Mouse (Mus musculus) G1E (cell line): ENCODE results near the gene Pbxip1. TPM values are rescaled to one million over a fixed set of nuclear protein-coding genes. Genes with fewer than 3 reads are reported as not detected.

Experiments
- ATAC-seq: 2 replicates; pipeline ENCODE4 v1.8.0; 2016; ENCODE audit warnings: mild to moderate bottlenecking; ENCODE audit not compliant: insufficient number of reproducible peaks, poor library complexity, low FRiP score, severe bottlenecking; ENCODE audit errors: extremely low read depth
- DNase-seq: peaks from one replicate; pipeline ENCODE4 v3.0.0; 2012; ENCODE audit warnings: low spot score
- H3K27me3 ChIP-seq: 2 replicates; pipeline ENCODE4 v1.6.1; 2012; ENCODE audit warnings: mild to moderate bottlenecking, low read length, inconsistent platforms; ENCODE audit not compliant: insufficient read depth
- H3K36me3 ChIP-seq: replicated peaks from 2 replicates; pipeline ENCODE3; 2012; ENCODE audit warnings: mild to moderate bottlenecking, inconsistent platforms
- H3K4me1 ChIP-seq: 2 replicates; pipeline ENCODE4 v1.6.1; 2012; ENCODE audit warnings: low read depth, low read length, inconsistent platforms, mixed read lengths; ENCODE audit not compliant: insufficient read depth
- H3K4me3 ChIP-seq: 2 replicates; pipeline ENCODE4 v1.5.1; 2012; ENCODE audit warnings: low read depth, mild to moderate bottlenecking, inconsistent platforms, low read length, moderate library complexity, mixed read lengths
- H3K9me3 ChIP-seq: replicated peaks from 2 replicates; pipeline ENCODE4 v1.6.1; 2012; ENCODE audit warnings: inconsistent platforms
- CTCF ChIP-seq: IDR thresholded peaks from 2 replicates; pipeline ENCODE4 v1.5.1; 2012; ENCODE audit warnings: low read depth, low read length, inconsistent platforms, mixed read lengths
- GATA1 ChIP-seq: IDR thresholded peaks from 2 replicates; pipeline ENCODE4 v1.6.1; 2012; ENCODE audit warnings: borderline replicate concordance, low read length, inconsistent platforms, mixed read lengths
- GATA2 ChIP-seq: IDR thresholded peaks from 2 replicates; pipeline ENCODE4 v1.6.1; 2012; ENCODE audit warnings: low read depth, low read length, inconsistent platforms, borderline replicate concordance
- POLR2AphosphoS5 ChIP-seq: IDR thresholded peaks from 2 replicates; pipeline ENCODE4 v1.6.1; 2012; ENCODE audit warnings: low read depth, low read length, inconsistent platforms; ENCODE audit not compliant: insufficient replicate concordance
- TAL1 ChIP-seq: conservative IDR thresholded peaks from 2 replicates; pipeline ENCODE4 v1.6.1; 2012; ENCODE audit warnings: low read depth, low read length, inconsistent platforms, mixed read lengths
- polyA plus RNA-seq: library from polyadenylated mRNA; stranded (reverse); fragments of >175 nt; gene quantifications from 2 replicates; pipeline ENCODE4 v1.2.3, GENCODE M21; 2012
- total RNA-seq, 2 experiments: library from RNA; stranded (forward) in 1 of 2; stranded (reverse) in 1 of 2; fragments of 200-1000 nt in 1 of 2; fragments of >200 nt in 1 of 2; fragmentation: Nextera tagmentation in 1 of 2; gene quantifications; 2 replicates each; pipeline ENCODE4 v1.2.3; 2014 to 2017

Pbxip1 gene
- total and polyA plus RNA-seq, 3 experiments, result 9.0 to 16.4 (median 12.1) TPM

GRCm38 (mm10) chr3:89490790-89491189 lies 54.3 kb downstream of the Pbxip1 start:
- Histone ChIP-seq H3K4me3 (no peak overlapping the region), H3K4me1 (no peaks in the 10 kb centered on the region), H3K36me3 (no peaks in the 10 kb centered on the region), H3K9me3 (0 out of 2 replicates have a peak, but pooled peaks cover 3% of the 10 kb centered on the region), H3K27me3 (peaks cover 38% of the 10 kb centered on the region)
- TF ChIP-seq GATA2 (no peak), POLR2AphosphoS5 (no peak), TAL1 (no peak), GATA1 (no peak), CTCF (no peak)
- DNase-seq (no peak), ATAC-seq (no peak)

DNA sequence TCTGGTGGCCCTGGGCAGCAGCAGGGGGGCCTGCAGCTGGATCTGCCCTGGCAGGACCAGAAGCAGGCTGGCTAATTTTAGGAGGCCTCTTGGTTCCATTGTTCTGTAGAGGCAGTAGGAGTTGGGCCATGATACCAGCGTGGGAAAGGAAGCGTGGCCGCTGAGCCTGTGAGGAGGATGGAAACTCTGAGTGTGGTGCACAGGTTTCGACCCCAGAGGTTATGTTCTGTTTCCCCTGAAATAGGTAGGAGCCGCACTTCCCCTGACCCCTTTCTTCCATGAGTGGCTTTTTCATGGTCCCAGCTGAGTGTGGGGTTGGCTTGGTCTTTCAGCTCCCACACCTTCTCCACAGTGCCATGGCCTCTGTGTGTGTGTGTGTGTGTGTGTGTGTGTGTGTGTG lies 55.1 kb downstream of the Pbxip1 start:
- no peak for ATAC-seq

GRCm38 (mm10) chr3:89492701-89493151 lies 56.2 kb downstream of the Pbxip1 start:
- H3K36me3 ChIP-seq, result no peaks in the 10 kb centered on the region
- no peak overlapping the region for H3K4me3 ChIP-seq
- no peak for ATAC-seq
- DNase-seq, result no peak
- TF ChIP-seq GATA2 (no peak), GATA1 (no peak), TAL1 (no peak), POLR2AphosphoS5 (no peak), CTCF (no peak)
- H3K4me1 ChIP-seq, result no peaks in the 10 kb centered on the region
- H3K9me3 ChIP-seq, result 0 out of 2 replicates have a peak, but pooled peaks cover 3% of the 10 kb centered on the region
- H3K27me3 ChIP-seq, result peaks cover 28% of the 10 kb centered on the region

More for the DNA sequence above, 55.1 kb downstream of the Pbxip1 start:
- H3K4me3 ChIP-seq, result no peak overlapping the region
- peaks cover 38% of the 10 kb centered on the region for H3K27me3 ChIP-seq
- H3K4me1 ChIP-seq, result no peaks in the 10 kb centered on the region
- TF ChIP-seq TAL1 (no peak), POLR2AphosphoS5 (no peak), CTCF (no peak), GATA1 (no peak), GATA2 (no peak)
- no peak for DNase-seq
- H3K9me3 ChIP-seq, result 0 out of 2 replicates have a peak, but pooled peaks cover 3% of the 10 kb centered on the region
- H3K36me3 ChIP-seq, result no peaks in the 10 kb centered on the region

DNA sequence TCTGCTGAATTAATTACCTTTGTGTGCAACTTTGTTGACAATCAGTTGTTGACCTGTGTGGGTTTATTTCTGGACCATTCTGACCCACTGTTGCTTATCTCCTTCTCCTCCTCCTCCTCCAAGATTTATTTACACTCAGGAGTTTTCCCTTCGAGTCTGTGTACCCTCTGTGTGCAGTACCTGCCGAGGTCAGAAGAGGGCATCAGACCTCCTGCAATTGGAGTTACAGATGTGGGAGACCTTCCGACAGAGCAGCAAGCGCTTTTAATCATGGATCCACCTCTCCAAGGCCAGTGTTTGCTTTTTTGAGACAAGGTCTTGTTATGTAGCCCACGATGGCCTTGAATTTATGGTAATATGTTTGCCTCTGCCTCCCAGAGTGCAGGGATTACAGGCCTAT lies 58.1 kb downstream of the Pbxip1 start:
- peaks cover 20% of the 10 kb centered on the region for H3K27me3 ChIP-seq
- H3K9me3 ChIP-seq, result 0 out of 2 replicates have a peak, but pooled peaks cover 3% of the 10 kb centered on the region
- no peak for DNase-seq
- no peaks in the 10 kb centered on the region for H3K36me3 ChIP-seq
- no peak overlapping the region for H3K4me3 ChIP-seq
- TF ChIP-seq TAL1 (no peak), CTCF (no peak), GATA1 (no peak)
- ATAC-seq, result no peak
- H3K4me1 ChIP-seq, result no peaks in the 10 kb centered on the region

- no peak for ATAC-seq
- Histone ChIP-seq H3K27me3 (peaks cover 19% of the 10 kb centered on the region; the same call in 1 of the 2 replicates), H3K36me3 (no peaks in the 10 kb centered on the region), H3K4me3 (no peak overlapping the region), H3K9me3 (0 out of 2 replicates have a peak, but pooled peaks cover 3% of the 10 kb centered on the region), H3K4me1 (no peaks in the 10 kb centered on the region)
- TF ChIP-seq POLR2AphosphoS5, result no peak
- TF ChIP-seq TAL1, result no peak
- TF ChIP-seq CTCF, result no peak
- no peak for TF ChIP-seq GATA2
- TF ChIP-seq GATA1, result no peak
- DNase-seq, result no peak
Observed at GRCm38 (mm10) chr3:89496366-89496765, 59.9 kb downstream of the Pbxip1 start.

DNA sequence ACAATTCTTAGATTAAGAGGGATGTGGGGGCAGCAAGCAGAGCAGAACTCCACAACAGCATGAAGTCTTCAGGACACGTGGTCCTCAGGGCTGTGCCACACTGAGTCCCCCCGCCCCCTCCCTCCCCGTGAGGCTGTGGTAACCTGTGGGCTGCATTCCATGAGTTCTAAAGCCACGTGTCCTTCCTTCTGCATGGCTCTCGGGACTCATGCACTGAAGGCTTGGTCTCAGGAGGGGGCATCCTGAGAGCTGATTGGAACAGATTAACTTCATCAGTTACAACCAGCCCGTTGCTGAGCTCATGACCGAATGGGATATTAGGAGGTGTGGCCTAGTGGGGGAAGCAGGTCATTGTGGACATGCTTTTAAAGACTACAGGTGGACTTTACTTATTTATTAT lies 63.2 kb downstream of the Pbxip1 start:
- DNase-seq, result no peak
- TF ChIP-seq POLR2AphosphoS5 (no peak), TAL1 (no peak), GATA1 (no peak), GATA2 (no peak)

More for the DNA sequence above, 63.2 kb downstream of the Pbxip1 start:
- no peaks in the 10 kb centered on the region for H3K4me1 ChIP-seq
- H3K36me3 ChIP-seq, result no peaks in the 10 kb centered on the region
- ATAC-seq, result no peak
- H3K9me3 ChIP-seq, result 0 out of 2 replicates have a peak, but pooled peaks cover 1% of the 10 kb centered on the region
- H3K4me3 ChIP-seq, result no peak overlapping the region
- peaks cover 17% of the 10 kb centered on the region; the same call in 1 of the 2 replicates for H3K27me3 ChIP-seq

Other genes starting within 250 kb of the Pbxip1 start
Only the 20 nearest of the 22 such genes appear.
- gene Mtx1, start 209.6 kb upstream of the Pbxip1 start, total RNA-seq (2014; fragmentation: Nextera tagmentation), result 42.6 and 54.5 TPM in 2 replicates
- 82.5 and 100 TPM in 2 replicates for gene Mtx1, start 209.6 kb upstream of the Pbxip1 start, total RNA-seq (2017)
- 311 and 404 TPM in 2 replicates for gene Mtx1, start 209.6 kb upstream of the Pbxip1 start, polyA plus RNA-seq
- gene Muc1, start 207.6 kb upstream of the Pbxip1 start, total RNA-seq (2014; fragmentation: Nextera tagmentation), result 0.34 TPM in 1 of 2 replicates, not detected in the other
- gene Muc1, start 207.6 kb upstream of the Pbxip1 start, total RNA-seq (2017), result 0.06 and 0.16 TPM in 2 replicates
- gene Muc1, start 207.6 kb upstream of the Pbxip1 start, polyA plus RNA-seq, result not detected in 2 replicates
- 105 and 132 TPM in 2 replicates for gene Krtcap2, start 190.7 kb upstream of the Pbxip1 start, total RNA-seq (2014; fragmentation: Nextera tagmentation)
- 86.4 and 106 TPM in 2 replicates for gene Krtcap2, start 190.7 kb upstream of the Pbxip1 start, total RNA-seq (2017)
- 145 and 167 TPM in 2 replicates for gene Krtcap2, start 190.7 kb upstream of the Pbxip1 start, polyA plus RNA-seq
- gene Trim46, start 190.4 kb upstream of the Pbxip1 start, total RNA-seq (2014; fragmentation: Nextera tagmentation), result 1.8 and 10.1 TPM in 2 replicates
- 0.64 and 0.76 TPM in 2 replicates for gene Trim46, start 190.4 kb upstream of the Pbxip1 start, total RNA-seq (2017)
- gene Trim46, start 190.4 kb upstream of the Pbxip1 start, polyA plus RNA-seq, result 2.7 and 2.8 TPM in 2 replicates
- 13.2 and 13.5 TPM in 2 replicates for gene Dpm3, start 177.3 kb upstream of the Pbxip1 start, total RNA-seq (2014; fragmentation: Nextera tagmentation)
- gene Dpm3, start 177.3 kb upstream of the Pbxip1 start, total RNA-seq (2017), result 47.7 and 54.5 TPM in 2 replicates
- 178 and 207 TPM in 2 replicates for gene Dpm3, start 177.3 kb upstream of the Pbxip1 start, polyA plus RNA-seq
- gene Slc50a1, start 166.1 kb upstream of the Pbxip1 start, total RNA-seq (2014; fragmentation: Nextera tagmentation), result not detected in 2 replicates
- gene Slc50a1, start 166.1 kb upstream of the Pbxip1 start, total RNA-seq (2017), result 0.66 TPM in 1 of 2 replicates, not detected in the other
- gene Slc50a1, start 166.1 kb upstream of the Pbxip1 start, polyA plus RNA-seq, result not detected in 2 replicates
- not detected in 2 replicates for gene Efna1, start 155.6 kb upstream of the Pbxip1 start, total RNA-seq (2014; fragmentation: Nextera tagmentation)
- gene Efna1, start 155.6 kb upstream of the Pbxip1 start, total RNA-seq (2017), result 0.05 and 0.12 TPM in 2 replicates
- gene Efna1, start 155.6 kb upstream of the Pbxip1 start, polyA plus RNA-seq, result not detected in 2 replicates
- gene Efna3, start 113.7 kb upstream of the Pbxip1 start, total RNA-seq (2014; fragmentation: Nextera tagmentation), result not detected in 2 replicates
- gene Efna3, start 113.7 kb upstream of the Pbxip1 start, total RNA-seq (2017), result 0.06 TPM in 1 of 2 replicates, not detected in the other
- gene Efna3, start 113.7 kb upstream of the Pbxip1 start, polyA plus RNA-seq, result not detected in 2 replicates
- not detected in 2 replicates for gene Efna4, start 98.7 kb upstream of the Pbxip1 start, total RNA-seq (2014; fragmentation: Nextera tagmentation)
- gene Efna4, start 98.7 kb upstream of the Pbxip1 start, total RNA-seq (2017), result 0.12 TPM in 1 of 2 replicates, not detected in the other
- gene Efna4, start 98.7 kb upstream of the Pbxip1 start, polyA plus RNA-seq, result not detected in 2 replicates
- gene Adam15, start 86.7 kb upstream of the Pbxip1 start, total RNA-seq (2014; fragmentation: Nextera tagmentation), result not detected in 2 replicates
- gene Adam15, start 86.7 kb upstream of the Pbxip1 start, total RNA-seq (2017), result 0.17 and 1.4 TPM in 2 replicates
- gene Adam15, start 86.7 kb upstream of the Pbxip1 start, polyA plus RNA-seq, result 0.05 and 0.10 TPM in 2 replicates
- not detected in 2 replicates for gene Dcst2, start 74.7 kb upstream of the Pbxip1 start, total RNA-seq (2014; fragmentation: Nextera tagmentation)
- gene Dcst2, start 74.7 kb upstream of the Pbxip1 start, total RNA-seq (2017), result not detected in 2 replicates
- gene Dcst2, start 74.7 kb upstream of the Pbxip1 start, polyA plus RNA-seq, result not detected in 2 replicates
- not detected in 2 replicates for gene Dcst1, start 71.5 kb upstream of the Pbxip1 start, total RNA-seq (2014; fragmentation: Nextera tagmentation)
- 0.06 and 0.22 TPM in 2 replicates for gene Dcst1, start 71.5 kb upstream of the Pbxip1 start, total RNA-seq (2017)
- not detected in 2 replicates for gene Dcst1, start 71.5 kb upstream of the Pbxip1 start, polyA plus RNA-seq
- gene Zbtb7b, start 41.9 kb upstream of the Pbxip1 start, total RNA-seq (2014; fragmentation: Nextera tagmentation), result 32.9 and 34.2 TPM in 2 replicates
- 23.3 and 31.4 TPM in 2 replicates for gene Zbtb7b, start 41.9 kb upstream of the Pbxip1 start, total RNA-seq (2017)
- gene Zbtb7b, start 41.9 kb upstream of the Pbxip1 start, polyA plus RNA-seq, result 123 and 126 TPM in 2 replicates
- 3.7 and 6.7 TPM in 2 replicates for gene Lenep, start 33.9 kb upstream of the Pbxip1 start, total RNA-seq (2014; fragmentation: Nextera tagmentation)
- 0.98 and 1.8 TPM in 2 replicates for gene Lenep, start 33.9 kb upstream of the Pbxip1 start, total RNA-seq (2017)
- 0.03 and 0.12 TPM in 2 replicates for gene Lenep, start 33.9 kb upstream of the Pbxip1 start, polyA plus RNA-seq
- gene Flad1, start 24.8 kb upstream of the Pbxip1 start, total RNA-seq (2014; fragmentation: Nextera tagmentation), result 19.7 and 22.0 TPM in 2 replicates
- 18.0 and 22.0 TPM in 2 replicates for gene Flad1, start 24.8 kb upstream of the Pbxip1 start, total RNA-seq (2017)
- gene Flad1, start 24.8 kb upstream of the Pbxip1 start, polyA plus RNA-seq, result 12.5 and 17.8 TPM in 2 replicates
- 92.2 and 99.8 TPM in 2 replicates for gene Cks1b, start 18.3 kb upstream of the Pbxip1 start, total RNA-seq (2014; fragmentation: Nextera tagmentation)
- 182 and 184 TPM in 2 replicates for gene Cks1b, start 18.3 kb upstream of the Pbxip1 start, total RNA-seq (2017)
- gene Cks1b, start 18.3 kb upstream of the Pbxip1 start, polyA plus RNA-seq, result 75.1 and 86.2 TPM in 2 replicates
- 61.7 and 124 TPM in 2 replicates for gene Shc1, start 18.3 kb upstream of the Pbxip1 start, total RNA-seq (2014; fragmentation: Nextera tagmentation)
- gene Shc1, start 18.3 kb upstream of the Pbxip1 start, total RNA-seq (2017), result 40.9 and 47.6 TPM in 2 replicates
- 111 and 118 TPM in 2 replicates for gene Shc1, start 18.3 kb upstream of the Pbxip1 start, polyA plus RNA-seq
- gene Pygo2, start 6.5 kb upstream of the Pbxip1 start, total RNA-seq (2014; fragmentation: Nextera tagmentation), result 30.9 and 62.1 TPM in 2 replicates
- 20.9 and 22.2 TPM in 2 replicates for gene Pygo2, start 6.5 kb upstream of the Pbxip1 start, total RNA-seq (2017)
- 201 and 246 TPM in 2 replicates for gene Pygo2, start 6.5 kb upstream of the Pbxip1 start, polyA plus RNA-seq
- 12.1 and 17.8 TPM in 2 replicates for gene Pmvk, start 17.8 kb downstream of the Pbxip1 start, total RNA-seq (2014; fragmentation: Nextera tagmentation)
- 46.6 and 48.1 TPM in 2 replicates for gene Pmvk, start 17.8 kb downstream of the Pbxip1 start, total RNA-seq (2017)
- 14.9 and 26.1 TPM in 2 replicates for gene Pmvk, start 17.8 kb downstream of the Pbxip1 start, polyA plus RNA-seq
- not detected in 2 replicates for gene Kcnn3, start 83.5 kb downstream of the Pbxip1 start, total RNA-seq (2014; fragmentation: Nextera tagmentation)
- under 0.01 and 0.16 TPM in 2 replicates for gene Kcnn3, start 83.5 kb downstream of the Pbxip1 start, total RNA-seq (2017)
- not detected in 2 replicates for gene Kcnn3, start 83.5 kb downstream of the Pbxip1 start, polyA plus RNA-seq